Mouse (Mus musculus) kidney, embryonic 14.5 days (tissue): Measurements from ENCODE around the gene Ccdc96. TPM values are rescaled to one million over a fixed set of nuclear protein-coding genes. Genes with fewer than 3 reads are reported as not detected.

Experiments
- ATAC-seq: fragments of 200-750 bp; cut with Nextera tagmentation; 2 replicates; pipeline ENCODE4 v1.8.0; 2017; ENCODE audit warnings: moderate number of reproducible peaks, mild to moderate bottlenecking, moderate TSS enrichment, moderate library complexity; ENCODE audit not compliant: low FRiP score, low TSS enrichment
- H3K27ac ChIP-seq: fragments of 300-500 bp; sonication (generic); 2 replicates; pipeline ENCODE4 v1.5.1; 2014; ENCODE audit warnings: low read depth, mild to moderate bottlenecking, low read length, moderate library complexity, mixed read lengths
- H3K27me3 ChIP-seq: fragments of 300-500 bp; sonication (generic); 2 replicates; pipeline ENCODE4 v1.6.1; 2014; ENCODE audit warnings: mild to moderate bottlenecking, low read length; ENCODE audit not compliant: control insufficient read depth, insufficient read depth
- H3K36me3 ChIP-seq: fragments of 300-500 bp; sonication (generic); 2 replicates; pipeline ENCODE4 v1.6.1; 2014; ENCODE audit warnings: low read length, mixed read lengths; ENCODE audit not compliant: control insufficient read depth, insufficient read depth
- H3K4me1 ChIP-seq: fragments of 300-500 bp; sonication (generic); 2 replicates; pipeline ENCODE4 v1.6.1; 2014; ENCODE audit warnings: low read length, mixed read lengths; ENCODE audit not compliant: control insufficient read depth, insufficient read depth
- H3K4me2 ChIP-seq: fragments of 300-500 bp; sonication (generic); replicated peaks from 2 replicates; pipeline ENCODE4 v1.6.1; 2014; ENCODE audit warnings: low read depth, mild to moderate bottlenecking, low read length
- H3K4me3 ChIP-seq: fragments of 300-500 bp; sonication (generic); 2 replicates; pipeline ENCODE4 v1.5.1; 2014; ENCODE audit warnings: mild to moderate bottlenecking, low read length
- H3K9ac ChIP-seq: fragments of 300-500 bp; sonication (generic); 2 replicates; pipeline ENCODE4 v1.6.1; 2014; ENCODE audit warnings: low read depth, mild to moderate bottlenecking, low read length, moderate library complexity
- H3K9me3 ChIP-seq: fragments of 300-500 bp; sonication (generic); 2 replicates; pipeline ENCODE4 v1.6.1; 2016; ENCODE audit warnings: low read length; ENCODE audit not compliant: control insufficient read depth
- WGBS: fragments of 180-500 bp; shearing (Covaris S2); extraction: QIAGEN DNeasy Blood & Tissue Kit; methylation state at CpG from one replicate; pipeline ENCODE4 v1.1.7; 2014; 5-methylcytosine and 5-hydroxymethylcytosine counted together
- polyA plus RNA-seq: library from polyadenylated mRNA; unstranded; fragments of >200 nt; fragmentation: Nextera tagmentation; extraction: Ambion mirVana; gene quantifications from 2 replicates; pipeline ENCODE4 v1.2.1, GENCODE M21; 2014

Ccdc96 gene
- polyA plus RNA-seq, 1 experiment from 2014 or later = 0.58 TPM

DNA sequence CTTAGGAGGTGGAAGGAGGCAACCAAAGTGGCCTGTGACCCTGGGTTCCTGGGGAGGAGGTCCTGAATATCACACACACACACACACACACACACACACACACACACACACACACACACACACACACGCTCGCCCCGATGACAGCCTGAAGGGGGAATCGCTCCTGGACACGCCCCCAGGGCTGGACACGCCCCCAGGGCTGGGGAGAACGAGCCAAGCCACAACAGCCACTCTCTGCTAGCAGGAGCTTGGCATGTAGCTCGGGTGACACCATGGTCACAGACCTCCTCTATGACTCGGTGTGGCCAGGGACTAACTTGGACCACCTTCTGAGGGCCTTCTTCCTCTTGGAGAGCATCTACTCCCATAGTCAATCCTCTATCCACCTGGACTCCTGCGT lies 33.3 kb upstream of the Ccdc96 start:
- Histone ChIP-seq H3K27ac (no peak overlapping the region), H3K9me3 (no peaks in the 10 kb centered on the region), H3K4me2 (no peak overlapping the region), H3K4me3 (no peak overlapping the region), H3K36me3 (no peaks in the 10 kb centered on the region), H3K4me1 (no peaks in the 10 kb centered on the region), H3K27me3 (no peaks in the 10 kb centered on the region), H3K9ac (no peak overlapping the region)
- peak; percentile 36; the same call in 1 of the 2 replicates for ATAC-seq
- WGBS = 23% methylated on average over 10 of the region's 10 CpGs

DNA sequence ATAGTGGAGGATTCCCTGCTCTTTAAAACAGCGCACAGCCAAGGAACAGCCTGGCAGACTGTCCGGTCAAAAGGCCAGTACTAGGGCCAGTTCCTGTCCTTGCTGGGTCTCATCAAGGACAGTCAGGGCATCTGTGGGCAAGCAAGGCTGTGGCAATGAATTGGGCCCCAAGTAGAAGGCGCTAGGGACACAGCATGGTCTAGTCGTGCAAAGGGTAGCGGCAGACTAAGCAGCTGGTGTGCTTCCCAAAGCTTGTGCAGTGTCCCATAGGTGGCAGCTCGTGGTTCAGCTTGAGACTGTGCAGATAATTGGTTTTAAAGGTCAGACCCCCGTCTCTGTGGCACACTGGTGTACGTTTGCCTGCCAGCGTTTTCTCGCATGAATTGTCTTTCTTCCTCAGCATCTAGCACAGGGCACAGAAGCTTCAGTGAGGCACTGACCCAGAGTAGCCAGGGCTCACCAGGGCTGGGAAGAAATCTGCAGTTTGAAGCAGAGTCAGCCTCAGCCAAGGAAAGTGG lies 32.5 kb upstream of the Ccdc96 start:
- no peaks in the 10 kb centered on the region for H3K9me3 ChIP-seq
- no peak overlapping the region for H3K4me3 ChIP-seq
- no peak overlapping the region for H3K9ac ChIP-seq
- no peaks in the 10 kb centered on the region for H3K36me3 ChIP-seq
- H3K27me3 ChIP-seq = no peaks in the 10 kb centered on the region
- no peaks in the 10 kb centered on the region for H3K4me1 ChIP-seq
- H3K4me2 ChIP-seq = no peak overlapping the region
- H3K27ac ChIP-seq = no peak overlapping the region
- ATAC-seq = no peak
- 64% methylated on average over 10 of the region's 10 CpGs for WGBS

DNA sequence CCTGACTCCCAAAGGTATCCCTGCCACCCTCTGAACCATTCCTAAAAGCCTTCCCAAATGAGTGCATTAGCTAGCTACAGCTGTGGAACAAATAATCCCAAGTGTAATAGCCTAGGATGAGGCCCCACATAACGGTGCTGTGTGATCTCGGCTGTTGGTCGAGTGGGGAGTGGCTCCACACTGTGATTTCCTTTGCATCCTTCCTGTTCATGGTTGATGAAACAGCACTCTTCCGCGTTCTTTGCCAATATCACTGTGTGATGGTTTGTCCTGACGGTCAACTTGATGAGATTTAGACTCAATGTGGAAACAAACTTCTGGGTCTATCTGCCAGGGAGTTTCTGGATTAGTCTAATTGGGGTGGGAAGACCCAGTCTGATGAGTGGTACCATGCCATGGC lies 31.6 kb upstream of the Ccdc96 start:
- no peak for ATAC-seq
- Histone ChIP-seq H3K4me3 (no peak overlapping the region), H3K9me3 (no peaks in the 10 kb centered on the region), H3K4me1 (no peaks in the 10 kb centered on the region), H3K9ac (no peak overlapping the region), H3K4me2 (no peak overlapping the region), H3K27ac (no peak overlapping the region), H3K36me3 (no peaks in the 10 kb centered on the region), H3K27me3 (no peaks in the 10 kb centered on the region)
- WGBS = 76% methylated on average over 6 of the region's 6 CpGs

DNA sequence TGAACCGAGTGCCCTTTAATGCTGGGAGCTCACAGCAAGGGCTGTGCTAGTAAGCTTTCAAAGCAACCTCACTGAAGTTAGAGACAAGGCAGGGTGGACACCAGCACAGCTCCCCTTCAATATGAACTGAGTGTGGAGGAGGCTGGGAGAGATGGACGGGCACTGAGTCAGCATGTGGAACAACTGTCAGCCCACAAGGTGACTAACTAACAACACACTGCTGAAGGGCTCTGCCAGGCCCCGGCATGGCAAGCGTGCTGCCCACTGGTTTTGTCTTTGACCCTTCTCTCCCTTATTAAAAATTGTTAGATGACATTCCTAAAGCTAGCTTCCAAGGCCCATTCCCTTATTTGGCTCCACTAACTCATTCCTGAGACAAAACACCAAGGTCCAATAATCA lies 26.7 kb upstream of the Ccdc96 start:
- Histone ChIP-seq H3K4me1 (0 out of 2 replicates have a peak, but pooled peaks cover 2% of the 10 kb centered on the region), H3K27ac (no peak overlapping the region), H3K9me3 (no peaks in the 10 kb centered on the region), H3K4me2 (no peak overlapping the region), H3K27me3 (no peaks in the 10 kb centered on the region), H3K36me3 (no peaks in the 10 kb centered on the region), H3K9ac (no peak overlapping the region), H3K4me3 (no peak overlapping the region)
- 65% methylated on average over 4 of the region's 4 CpGs for WGBS
- ATAC-seq = no peak

DNA sequence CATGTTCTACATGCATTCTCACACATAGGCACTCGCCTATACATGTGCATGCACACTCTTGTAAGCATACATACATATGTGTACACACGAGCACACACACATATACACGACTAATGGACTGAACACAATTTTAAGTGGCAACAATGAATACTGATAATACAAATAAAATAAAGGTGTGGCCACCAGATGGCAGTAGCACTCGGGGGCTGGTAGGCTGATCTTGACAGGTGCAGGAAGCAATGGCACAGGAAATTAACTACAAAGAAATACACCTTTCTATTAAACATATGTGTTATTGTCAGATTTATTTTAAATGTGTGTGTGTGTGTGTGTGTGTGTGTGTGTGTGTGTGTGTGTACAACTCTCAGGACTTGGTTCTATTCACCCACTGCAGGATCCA lies 25.5 kb upstream of the Ccdc96 start:
- H3K27ac ChIP-seq = no peak overlapping the region
- ATAC-seq = no peak
- no peaks in the 10 kb centered on the region for H3K36me3 ChIP-seq
- 23% methylated on average over 4 of the region's 4 CpGs for WGBS
- no peak overlapping the region for H3K4me2 ChIP-seq
- H3K27me3 ChIP-seq = no peaks in the 10 kb centered on the region
- no peak overlapping the region for H3K9ac ChIP-seq
- H3K9me3 ChIP-seq = no peaks in the 10 kb centered on the region
- H3K4me1 ChIP-seq = peaks cover 12% of the 10 kb centered on the region
- no peak overlapping the region for H3K4me3 ChIP-seq

DNA sequence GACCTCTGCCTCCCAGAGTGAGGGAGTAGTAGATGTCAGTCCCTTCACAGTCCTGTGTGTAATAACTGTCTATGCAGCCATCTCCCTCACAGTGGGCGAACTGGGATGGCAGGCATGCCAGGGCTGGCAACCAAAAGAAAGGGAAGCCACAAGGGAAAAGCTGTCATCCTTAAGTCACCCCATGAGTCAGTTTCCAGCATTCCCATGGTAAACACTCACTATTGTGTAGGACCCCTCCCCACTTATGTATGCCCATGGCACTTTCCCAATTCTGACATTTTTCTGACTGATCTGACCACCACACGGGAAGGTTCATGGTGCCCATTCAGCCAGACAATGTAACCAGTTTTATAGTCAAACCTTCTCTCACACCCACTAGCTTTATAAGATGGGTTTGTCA lies 23.7 kb upstream of the Ccdc96 start:
- Histone ChIP-seq H3K27ac (no peak overlapping the region; the same call in 1 of the 2 replicates), H3K36me3 (no peaks in the 10 kb centered on the region), H3K9me3 (no peaks in the 10 kb centered on the region), H3K9ac (no peak overlapping the region), H3K4me1 (peaks cover 15% of the 10 kb centered on the region), H3K4me3 (no peak overlapping the region), H3K4me2 (no peak overlapping the region), H3K27me3 (no peaks in the 10 kb centered on the region)
- ATAC-seq = no peak
- WGBS = 80% methylated on average over 2 of the region's 2 CpGs

DNA sequence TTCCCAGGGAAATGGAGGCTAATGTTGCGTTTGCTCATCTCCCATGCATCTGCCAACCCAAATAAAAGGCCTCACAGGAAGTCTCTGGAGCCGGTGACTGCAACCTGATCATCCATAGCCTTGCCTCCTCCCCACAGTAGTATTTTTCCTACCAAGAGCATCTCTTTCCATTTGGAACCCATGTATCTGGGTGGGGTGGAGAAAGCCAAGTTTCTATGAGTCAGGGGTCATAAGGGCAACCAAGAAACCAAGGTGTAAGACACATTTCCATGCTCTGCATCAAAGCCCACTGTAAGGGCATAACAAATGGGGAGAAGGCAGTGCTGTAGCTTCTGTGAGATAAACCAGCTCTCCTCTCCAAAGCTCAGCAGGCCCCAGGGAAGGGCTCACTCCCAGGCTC lies 23.2 kb upstream of the Ccdc96 start:
- H3K4me3 ChIP-seq = no peak overlapping the region
- H3K4me2 ChIP-seq = no peak overlapping the region
- no peak for ATAC-seq
- H3K4me1 ChIP-seq = peaks cover 20% of the 10 kb centered on the region
- H3K9ac ChIP-seq = no peak overlapping the region
- H3K9me3 ChIP-seq = no peaks in the 10 kb centered on the region
- 27% methylated on average over 2 of the region's 2 CpGs for WGBS
- peak overlapping the region; percentile 48; the same call in 1 of the 2 replicates for H3K27ac ChIP-seq
- no peaks in the 10 kb centered on the region for H3K36me3 ChIP-seq
- H3K27me3 ChIP-seq = no peaks in the 10 kb centered on the region

DNA sequence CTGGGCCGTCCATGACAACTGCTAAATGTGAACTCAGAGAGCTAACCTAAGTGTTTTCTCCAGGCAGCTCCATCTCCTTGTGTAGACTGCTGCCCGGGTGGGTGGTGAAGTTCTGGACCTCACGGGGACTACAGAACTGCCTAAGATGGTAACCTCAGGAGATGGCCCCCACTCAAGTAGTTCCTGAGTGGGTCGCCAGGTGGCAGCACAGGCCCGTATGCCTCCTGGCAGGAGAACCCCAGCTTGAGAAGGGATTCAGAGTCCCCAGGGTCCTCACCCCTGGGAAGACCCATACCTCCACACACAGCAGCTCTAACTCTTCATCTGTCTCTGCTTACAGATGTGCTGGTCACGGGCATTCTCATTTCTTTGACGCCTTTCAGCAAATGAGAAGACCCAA lies 21.6 kb upstream of the Ccdc96 start:
- peaks cover 21% of the 10 kb centered on the region for H3K4me1 ChIP-seq
- 14% methylated on average over 7 of the region's 7 CpGs for WGBS
- H3K9ac ChIP-seq = no peak overlapping the region
- ATAC-seq = no peak
- H3K4me2 ChIP-seq = no peak overlapping the region
- H3K9me3 ChIP-seq = no peaks in the 10 kb centered on the region
- no peak overlapping the region for H3K27ac ChIP-seq
- H3K27me3 ChIP-seq = no peaks in the 10 kb centered on the region
- no peaks in the 10 kb centered on the region for H3K36me3 ChIP-seq
- H3K4me3 ChIP-seq = no peak overlapping the region

DNA sequence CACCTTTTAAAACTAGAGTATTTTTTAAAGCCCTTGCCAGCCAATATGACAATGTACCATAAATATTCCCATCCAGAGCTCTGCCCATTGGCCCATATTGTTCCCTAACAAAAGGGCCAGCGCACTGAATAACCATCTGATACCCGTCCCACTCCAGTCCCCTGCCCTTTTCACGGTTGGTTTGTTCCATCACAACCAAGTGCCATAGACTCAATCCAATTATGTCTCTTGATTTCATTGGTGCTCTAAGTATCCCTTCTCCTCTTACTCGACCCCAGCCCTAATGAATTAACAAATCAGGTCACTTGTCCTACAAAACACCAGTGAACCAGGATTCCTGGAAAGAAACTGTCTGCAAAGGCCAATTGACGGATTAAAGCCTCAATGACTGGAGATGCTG lies 21.0 kb upstream of the Ccdc96 start:
- Histone ChIP-seq H3K27ac (no peak overlapping the region), H3K4me2 (peak overlapping the region; percentile 12; the same call in 1 of the 2 replicates)
- no peak for ATAC-seq

More for the DNA sequence above, 21.0 kb upstream of the Ccdc96 start:
- Histone ChIP-seq H3K9me3 (no peaks in the 10 kb centered on the region), H3K36me3 (no peaks in the 10 kb centered on the region), H3K27me3 (no peaks in the 10 kb centered on the region), H3K4me1 (peaks cover 21% of the 10 kb centered on the region), H3K4me3 (no peak overlapping the region), H3K9ac (no peak overlapping the region)
- WGBS = 27% methylated on average over 5 of the region's 5 CpGs
